Mouse (Mus musculus): ENCODE measurements around the gene Sema4b. TPM values are rescaled to one million over a fixed set of nuclear protein-coding genes. Genes with fewer than 3 reads are reported as not detected.

The Sema4b gene
- 55.3 TPM for polyA plus RNA-seq (2021)

DNA sequence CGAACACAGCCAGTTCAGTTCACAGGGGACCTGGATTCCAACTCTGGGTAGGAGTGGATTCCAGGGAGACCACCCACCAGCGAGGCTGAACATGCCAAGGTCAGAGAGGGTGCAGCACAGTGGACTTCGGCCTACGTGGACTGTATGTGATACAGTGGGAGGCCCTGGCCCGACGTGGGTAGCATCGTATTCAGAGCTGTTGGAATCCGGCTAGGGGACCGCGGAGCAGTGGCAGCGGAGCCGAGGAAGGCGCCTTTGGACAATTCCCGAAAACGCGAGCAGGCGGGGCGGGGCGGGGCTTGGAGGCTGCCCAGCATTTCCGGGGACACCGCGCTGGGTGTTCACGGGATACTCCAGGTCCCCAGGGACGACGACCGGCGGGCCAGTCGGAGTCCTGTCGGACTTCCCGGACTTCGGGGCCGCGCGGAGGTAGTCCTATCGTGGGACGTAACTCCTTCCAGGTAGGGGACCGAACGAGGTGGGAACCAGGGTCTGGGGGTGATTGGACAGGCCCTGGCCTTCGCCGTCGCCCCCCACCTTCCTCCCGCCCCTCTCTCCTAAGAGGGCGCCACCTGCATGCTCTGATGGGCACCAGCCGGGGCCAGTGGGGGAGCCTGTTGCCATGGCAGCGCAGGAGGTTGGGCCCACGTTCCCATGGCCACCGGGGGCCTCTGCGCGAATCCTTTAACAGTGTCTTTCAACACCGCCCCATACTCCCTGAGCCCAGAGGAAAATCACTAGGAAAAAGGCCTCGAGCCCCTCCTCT lies at the start of gene Sema4b:
TSS of gene Sema4b (plus strand) at position 311 of the 766 bp plus-strand sequence.
- in situ Hi-C loops (cut with MboI; ENCODE audit: low pct_unique_long_range_greater_than_20kb): no loop called here
- DNase-seq (ENCODE audit: low read depth, low spot score): peak; percentile 73
- ATAC-seq: peak; percentile 71
- H3K27me3 ChIP-seq: no peaks in the 10 kb centered on the region
- CTCF ChIA-PET: interaction anchor here (0.9 to 2.4 kb wide), 5 partner anchors 10 to 29 kb away, joined by 3 to 10 read pairs (median 4); no protein-coding TSS in a partner anchor
- POLR2A ChIA-PET: interaction anchor here (0.6 to 1.6 kb wide), 4 partner anchors 10 to 71 kb away, joined by 3 to 4 read pairs (median 4); partner anchors contain the start of gene Idh2
- TF ChIP-seq CTCF (IDR thresholded peaks at IDR 0.05): no peak

DNA sequence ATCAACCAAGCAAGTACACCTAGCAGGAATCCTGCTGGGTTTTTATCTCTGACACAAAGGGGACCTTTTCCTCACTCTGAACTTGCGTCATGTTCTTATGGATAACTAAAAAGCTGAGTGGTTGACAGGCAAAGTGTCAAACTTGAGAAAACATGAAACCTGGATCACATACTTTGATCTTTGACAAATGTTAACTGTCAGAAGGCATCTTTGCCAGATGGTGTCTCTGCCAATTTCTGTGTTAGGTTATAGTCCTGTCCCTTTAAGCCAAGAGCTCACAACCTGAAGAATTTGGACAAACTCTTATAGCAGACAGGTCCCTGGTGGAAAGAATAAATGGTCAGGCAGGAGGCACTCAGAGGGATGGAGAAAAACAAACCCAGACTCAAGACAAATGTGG lies 48.3 kb upstream of the Sema4b start:
- TF ChIP-seq CTCF (IDR thresholded peaks at IDR 0.05): no peak
- in situ Hi-C loops (cut with MboI; ENCODE audit: low pct_unique_long_range_greater_than_20kb): loop anchor here (25.0 kb wide), 1 partner anchor 449 kb away; no protein-coding TSS in a partner anchor

DNA sequence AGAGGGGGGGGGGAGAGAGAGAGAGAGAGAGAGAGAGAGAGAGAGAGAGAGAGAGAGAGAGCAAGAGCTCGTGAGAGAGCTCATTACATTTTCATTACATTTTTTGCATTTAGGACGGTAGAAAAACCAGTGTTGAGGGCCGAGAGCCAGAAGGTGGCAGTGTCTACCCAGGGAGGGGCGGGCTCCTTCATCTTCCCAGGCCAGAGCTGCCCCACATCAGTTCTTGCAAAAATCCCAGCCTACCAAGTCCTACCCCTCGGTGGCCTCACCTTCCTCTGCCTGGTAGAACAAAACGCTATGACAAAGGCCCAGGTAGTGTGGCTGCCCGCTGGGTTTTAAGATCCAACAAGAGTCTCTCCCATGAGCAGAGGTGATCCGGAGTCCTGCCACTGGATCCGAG lies 45.8 kb upstream of the Sema4b start:
- ChIA-PET CTCF (interaction anchor here (0.6 to 2.1 kb wide), 23 partner anchors 8 to 235 kb away, joined by 3 to 9 read pairs (median 3); partner anchors contain the start of genes Cib1, Gdpgp1, Ngrn and Ttll13), POLR2A (interaction anchor here (0.6 to 1.3 kb wide), 2 partner anchors 68 to 116 kb away, joined by 3 to 4 read pairs; no protein-coding TSS in a partner anchor)
- in situ Hi-C loops (cut with MboI; ENCODE audit: low pct_unique_long_range_greater_than_20kb): loop anchor here (5.0 to 25.0 kb wide), 2 partner anchors 116 to 446 kb away; no protein-coding TSS in a partner anchor
- H3K27me3 ChIP-seq: no peaks in the 10 kb centered on the region
- DNase-seq (ENCODE audit: low read depth, low spot score): no peak
- peak; percentile 93 for TF ChIP-seq CTCF (IDR thresholded peaks at IDR 0.05)
- ATAC-seq: peak; percentile 60

More for the DNA sequence above, 48.3 kb upstream of the Sema4b start:
- ChIA-PET POLR2A (no interaction called here), CTCF (interaction anchor here (1.6 to 2.1 kb wide), 2 partner anchors 17 to 118 kb away, joined by 6 to 8 read pairs; no protein-coding TSS in a partner anchor)
- no peaks in the 10 kb centered on the region for H3K27me3 ChIP-seq
- ATAC-seq (no peak), DNase-seq (ENCODE audit: low read depth, low spot score) (no peak)

DNA sequence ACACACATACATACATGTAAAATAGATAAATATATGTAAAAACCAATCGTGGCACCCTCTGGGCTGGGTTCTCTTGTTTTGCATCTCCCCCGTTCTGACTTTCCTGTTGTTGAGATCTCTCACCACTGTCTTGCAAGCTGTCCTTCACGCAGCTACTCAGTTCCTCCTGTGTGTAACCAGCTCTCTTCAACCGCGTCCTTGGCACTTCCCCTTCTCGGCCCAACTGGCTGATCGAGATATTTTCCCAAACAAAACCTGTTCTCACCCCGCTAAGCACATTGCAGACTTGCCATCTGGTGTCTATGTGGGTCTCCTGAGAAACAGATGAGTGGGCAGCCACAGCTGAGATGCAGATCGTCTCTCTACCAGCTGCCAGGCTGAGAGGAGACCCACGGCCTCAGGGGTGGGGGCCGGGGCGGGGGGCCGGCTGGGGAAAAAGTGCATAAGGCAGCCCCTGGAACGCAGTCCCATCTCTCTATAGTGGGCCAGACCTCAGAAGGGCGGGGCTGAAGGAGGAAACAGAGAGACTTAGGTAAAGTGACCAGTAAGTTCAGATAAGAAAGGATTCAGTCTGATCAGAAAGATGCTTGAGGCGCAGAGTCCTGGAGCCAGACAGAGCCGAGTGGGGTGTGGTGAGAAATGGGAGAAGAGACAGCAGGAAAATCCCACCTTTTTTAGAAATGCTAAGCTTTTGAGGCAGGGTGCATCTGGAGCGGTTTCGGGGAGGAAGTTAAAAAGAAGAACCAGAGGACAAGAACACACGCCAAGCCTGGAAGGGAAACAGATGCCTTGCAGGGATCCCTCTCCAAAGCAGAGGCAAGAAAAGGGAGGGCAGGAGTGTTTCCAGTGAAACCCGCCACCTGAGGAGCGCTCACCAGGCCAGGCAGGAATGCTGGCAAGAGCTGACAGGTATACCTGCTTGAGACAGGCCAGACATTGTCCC lies 43.0 kb upstream of the Sema4b start:
- no peaks in the 10 kb centered on the region for H3K27me3 ChIP-seq
- ATAC-seq (no peak), DNase-seq (ENCODE audit: low read depth, low spot score) (no peak)
- POLR2A ChIA-PET: interaction anchor here (0.6 kb wide), 1 partner anchor 181 kb away, joined by 3 read pairs; the partner anchor contains the start of gene Rccd1
- CTCF ChIA-PET: interaction anchor here (1.8 kb wide), 1 partner anchor 13 kb away, joined by 6 read pairs; no protein-coding TSS in a partner anchor
- no peak for TF ChIP-seq CTCF (IDR thresholded peaks at IDR 0.05)
- in situ Hi-C loops (cut with MboI; ENCODE audit: low pct_unique_long_range_greater_than_20kb): loop anchor here (5.0 to 25.0 kb wide), 2 partner anchors 114 to 444 kb away; no protein-coding TSS in a partner anchor

DNA sequence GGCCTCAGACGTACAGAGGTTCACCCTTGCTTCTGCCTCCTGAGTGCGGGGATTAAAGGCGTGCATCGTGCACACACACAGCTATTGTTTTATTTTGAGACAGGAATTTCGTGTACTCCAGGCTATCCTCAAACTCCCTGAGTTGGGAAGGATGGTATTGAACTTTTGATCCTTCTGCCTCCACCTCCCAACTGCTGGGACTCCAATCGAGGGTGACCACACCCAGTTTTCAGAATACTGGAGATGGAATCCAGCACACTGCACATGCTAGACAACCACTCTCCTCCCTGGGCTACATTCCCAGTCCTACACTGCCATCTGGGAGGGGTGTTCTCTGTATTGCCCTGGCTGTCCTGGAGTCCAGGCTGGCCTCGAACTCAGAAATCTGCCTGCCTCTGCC lies 41.9 kb upstream of the Sema4b start:
- CTCF ChIA-PET: interaction anchor here (1.8 kb wide), 1 partner anchor 12 kb away, joined by 6 read pairs; no protein-coding TSS in a partner anchor
- in situ Hi-C loops (cut with MboI; ENCODE audit: low pct_unique_long_range_greater_than_20kb): loop anchor here (5.0 to 25.0 kb wide), 2 partner anchors 113 to 443 kb away; no protein-coding TSS in a partner anchor
- ATAC-seq (no peak), DNase-seq (ENCODE audit: low read depth, low spot score) (no peak)
- POLR2A ChIA-PET: no interaction called here
- no peaks in the 10 kb centered on the region for H3K27me3 ChIP-seq
- no peak for TF ChIP-seq CTCF (IDR thresholded peaks at IDR 0.05)

DNA sequence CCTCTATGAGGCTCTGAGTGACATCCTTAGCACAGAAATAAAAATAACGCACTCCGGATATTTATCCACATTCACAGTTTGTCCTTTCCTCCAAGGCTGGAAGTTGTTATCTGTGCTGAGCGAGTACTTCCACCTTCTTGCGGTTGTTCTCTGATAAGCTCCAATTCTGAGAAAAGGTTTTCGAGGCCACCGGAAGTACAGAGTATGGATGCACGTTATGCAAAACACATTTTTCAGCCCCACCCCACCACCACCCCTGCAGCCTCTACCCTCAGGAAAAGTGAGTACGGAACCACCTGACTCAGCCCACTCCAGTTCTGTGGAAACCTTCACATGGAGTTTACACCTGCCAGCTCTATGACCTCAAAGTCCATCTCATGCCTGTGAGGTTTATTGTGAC lies 40.6 kb upstream of the Sema4b start:
- in situ Hi-C loops (cut with MboI; ENCODE audit: low pct_unique_long_range_greater_than_20kb): loop anchor here (25.0 kb wide), 1 partner anchor 441 kb away; no protein-coding TSS in a partner anchor
- ChIA-PET POLR2A (no interaction called here), CTCF (no interaction called here)
- no peak for DNase-seq (ENCODE audit: low read depth, low spot score)
- no peak for ATAC-seq
- TF ChIP-seq CTCF (IDR thresholded peaks at IDR 0.05): no peak
- no peaks in the 10 kb centered on the region for H3K27me3 ChIP-seq

DNA sequence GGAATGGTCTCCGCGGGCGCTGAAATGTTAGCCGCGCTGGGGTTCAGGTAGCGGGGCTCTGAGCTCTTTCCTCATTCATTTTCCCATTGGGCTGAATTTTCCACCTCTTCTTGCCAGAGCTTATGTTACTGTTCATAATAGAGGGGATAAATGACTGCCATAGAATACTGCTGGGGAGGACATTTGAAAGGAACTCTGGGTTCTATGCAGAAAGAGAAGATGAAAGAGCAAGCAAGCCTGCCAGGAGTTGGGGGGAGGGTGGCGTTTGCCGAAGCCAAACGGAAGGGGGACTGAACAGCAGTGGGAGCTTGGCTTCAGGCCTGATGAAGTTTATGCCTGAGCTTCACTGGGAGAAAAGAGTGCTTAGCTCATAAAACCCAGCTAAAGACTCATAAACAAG lies 37.3 kb upstream of the Sema4b start:
- H3K27me3 ChIP-seq: no peaks in the 10 kb centered on the region
- ChIA-PET CTCF (interaction anchor here (1.0 kb wide), 1 partner anchor 9 kb away, joined by 3 read pairs; no protein-coding TSS in a partner anchor), POLR2A (no interaction called here)
- ATAC-seq: no peak
- no peak for DNase-seq (ENCODE audit: low read depth, low spot score)
- in situ Hi-C loops (cut with MboI; ENCODE audit: low pct_unique_long_range_greater_than_20kb): loop anchor here (25.0 kb wide), 1 partner anchor 438 kb away; no protein-coding TSS in a partner anchor
- no peak for TF ChIP-seq CTCF (IDR thresholded peaks at IDR 0.05)

DNA sequence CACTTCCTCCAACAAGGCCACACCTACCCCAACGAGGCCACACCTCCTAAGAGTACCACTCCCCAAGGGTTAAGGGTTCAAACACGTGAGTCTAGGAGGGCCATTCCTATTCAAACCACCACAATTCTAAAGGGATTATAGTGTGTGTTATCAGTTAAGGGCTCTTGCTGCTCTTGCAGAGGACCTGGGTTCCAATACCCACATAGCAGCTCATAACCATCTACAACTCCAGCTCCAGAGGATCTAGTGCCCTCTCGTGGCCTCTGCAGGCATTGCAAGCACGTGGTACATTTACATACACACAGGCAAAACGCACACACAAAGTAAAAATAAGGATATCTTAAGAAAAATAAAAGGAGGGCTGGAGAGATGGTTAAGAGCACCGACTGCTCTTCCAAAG lies 34.5 kb upstream of the Sema4b start:
- no peaks in the 10 kb centered on the region for H3K27me3 ChIP-seq
- in situ Hi-C loops (cut with MboI; ENCODE audit: low pct_unique_long_range_greater_than_20kb): loop anchor here (10.0 kb wide), 1 partner anchor 63 kb away; no protein-coding TSS in a partner anchor
- ATAC-seq (no peak), DNase-seq (ENCODE audit: low read depth, low spot score) (no peak)
- ChIA-PET POLR2A (no interaction called here), CTCF (no interaction called here)
- TF ChIP-seq CTCF (IDR thresholded peaks at IDR 0.05): peak; percentile 54

DNA sequence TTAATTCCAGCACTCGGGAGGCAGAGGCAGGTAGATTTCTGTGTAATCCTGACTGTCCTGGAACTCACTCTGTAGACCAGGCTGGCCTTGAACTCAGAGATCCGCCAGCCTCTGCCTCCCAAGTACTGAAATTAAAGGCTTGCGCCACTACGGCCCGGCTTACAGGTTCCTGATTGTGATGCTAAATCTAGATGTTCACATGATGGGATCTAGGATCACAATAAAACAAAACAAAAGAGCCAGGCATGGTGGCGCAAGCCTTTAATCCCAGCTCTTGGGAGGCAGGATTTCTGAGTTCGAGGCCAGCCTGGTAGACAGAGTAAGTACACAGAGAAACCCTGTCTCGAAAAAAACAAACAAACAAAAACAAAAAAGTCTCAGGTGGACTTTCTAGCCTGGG lies 33.9 kb upstream of the Sema4b start:
- no peak for TF ChIP-seq CTCF (IDR thresholded peaks at IDR 0.05)
- ATAC-seq: no peak
- POLR2A ChIA-PET: no interaction called here
- no peaks in the 10 kb centered on the region for H3K27me3 ChIP-seq
- CTCF ChIA-PET: no interaction called here
- no peak for DNase-seq (ENCODE audit: low read depth, low spot score)
- in situ Hi-C loops (cut with MboI; ENCODE audit: low pct_unique_long_range_greater_than_20kb): loop anchor here (10.0 kb wide), 1 partner anchor 62 kb away; no protein-coding TSS in a partner anchor

DNA sequence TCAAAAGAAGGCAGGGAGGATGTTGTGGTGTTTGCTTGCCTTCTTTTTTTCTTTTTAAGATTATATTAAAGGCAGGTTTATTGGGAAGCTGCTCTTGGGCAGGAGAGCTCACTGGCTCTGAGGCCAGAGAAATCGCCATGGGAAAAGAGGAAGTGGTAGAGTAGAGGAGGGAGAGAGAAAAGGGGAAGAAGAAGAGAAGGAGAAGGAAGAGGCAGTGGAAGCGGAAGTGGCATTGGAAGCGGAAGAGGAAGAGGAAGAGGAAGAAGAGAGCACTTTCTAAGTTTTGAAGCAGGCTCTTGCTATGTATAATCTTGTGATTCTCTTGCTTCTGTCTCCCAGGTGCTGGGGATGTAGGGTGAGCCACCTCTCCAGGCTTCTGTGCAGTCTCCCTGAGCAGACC lies 32.0 kb upstream of the Sema4b start:
- ATAC-seq: no peak
- POLR2A ChIA-PET: no interaction called here
- in situ Hi-C loops (cut with MboI; ENCODE audit: low pct_unique_long_range_greater_than_20kb): loop anchor here (10.0 kb wide), 1 partner anchor 60 kb away; no protein-coding TSS in a partner anchor
- H3K27me3 ChIP-seq: no peaks in the 10 kb centered on the region
- no peak for DNase-seq (ENCODE audit: low read depth, low spot score)
- CTCF ChIA-PET: interaction anchor here (0.7 kb wide), 1 partner anchor 109 kb away, joined by 3 read pairs; no protein-coding TSS in a partner anchor
- no peak for TF ChIP-seq CTCF (IDR thresholded peaks at IDR 0.05)

Data from Patski (cell line).